Mouse (Mus musculus) regulatory T cell (primary cell): ENCODE measurements around the gene Hhex.

Source experiments
- in situ Hi-C: fragments of 300-600 bp; cut with MboI, MseI; formaldehyde crosslinking; loops from one replicate; pipeline ENCODE4 v1.15.1; 2025; ENCODE audit warnings: high pct_unique_total_duplicates

Hhex gene

DNA sequence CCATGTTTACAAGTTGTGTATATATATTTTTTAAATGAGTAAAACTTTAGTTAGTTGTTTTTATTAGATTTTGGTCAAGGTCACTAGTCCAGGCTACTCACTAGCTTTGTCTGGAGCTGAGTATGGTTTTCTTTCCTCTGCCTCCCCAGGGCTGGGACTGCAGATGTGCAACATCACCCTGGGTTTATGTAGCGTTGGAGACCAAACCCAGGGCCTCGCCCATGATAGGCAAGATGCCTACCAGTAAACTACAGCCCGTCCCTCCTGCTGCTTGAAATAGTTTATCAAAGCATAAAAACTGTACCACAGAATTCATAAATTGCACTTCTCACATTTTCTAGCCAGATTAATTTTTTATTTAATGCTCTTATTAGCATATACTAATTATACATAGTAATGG, 14.6 kb downstream of the Hhex start:
- in situ Hi-C loops, result no loop called here

DNA sequence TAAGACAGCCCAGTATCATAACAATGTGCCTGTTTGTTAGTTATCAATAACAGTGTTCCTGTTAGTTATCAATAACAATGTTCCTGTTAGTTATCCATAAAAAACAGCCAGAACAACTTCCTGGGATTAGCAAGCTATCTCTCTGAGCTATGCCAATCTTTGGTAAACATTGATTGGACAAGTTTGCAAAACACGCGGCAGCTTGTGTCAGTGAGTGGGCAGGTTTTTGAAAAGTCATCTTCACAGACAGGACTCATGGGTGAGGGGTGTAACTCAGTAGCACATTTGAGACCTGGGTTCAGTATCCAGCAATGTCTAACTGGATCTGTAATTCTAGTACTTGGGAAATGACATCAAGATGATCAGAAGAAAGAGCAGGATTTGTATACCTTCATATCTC, 20.9 kb downstream of the Hhex start:
- in situ Hi-C loops, result loop anchor here (5.0 to 25.0 kb wide), 2 partner anchors 52 to 1232 kb away; no protein-coding TSS in a partner anchor

DNA sequence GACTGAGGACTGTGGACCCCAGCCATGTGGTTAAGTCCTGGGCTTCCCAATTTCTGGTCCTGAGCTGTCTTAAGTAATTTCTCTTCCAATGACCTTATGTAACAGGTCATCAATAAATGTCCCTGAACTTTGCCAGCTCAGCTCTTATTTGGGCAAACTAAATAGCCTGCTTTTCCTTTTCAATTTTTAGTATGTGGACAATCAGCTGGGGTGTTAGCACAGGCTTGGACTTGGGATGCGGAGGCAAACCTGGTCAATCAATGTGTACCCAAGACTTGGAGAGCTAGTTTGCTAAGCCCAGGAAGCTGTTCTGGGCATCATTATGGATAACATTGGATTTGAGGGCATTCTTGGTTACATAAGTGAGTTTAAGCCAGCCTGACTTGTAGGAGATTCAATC, 21.4 kb downstream of the Hhex start:
- in situ Hi-C loops, result loop anchor here (5.0 to 25.0 kb wide), 2 partner anchors 51 to 1231 kb away; no protein-coding TSS in a partner anchor

DNA sequence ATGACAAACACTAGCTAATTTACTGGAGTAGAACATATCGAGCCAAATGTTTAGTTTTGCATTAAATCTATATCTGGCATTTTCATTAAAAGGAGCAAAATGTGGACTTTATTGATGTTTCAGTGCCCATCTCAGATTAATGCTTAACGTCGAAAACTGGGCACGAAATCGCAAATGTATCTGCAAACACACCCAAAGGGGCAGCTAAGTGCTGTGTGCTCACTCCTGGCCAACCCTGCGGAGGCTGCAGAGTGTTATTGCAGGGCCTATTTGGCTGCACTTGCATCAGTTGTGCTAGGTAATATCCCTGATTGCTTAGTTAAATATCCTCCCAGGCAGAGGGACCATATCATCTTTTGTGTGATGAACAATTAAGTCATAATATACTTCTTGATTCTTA, 23.4 kb downstream of the Hhex start:
- in situ Hi-C loops, result loop anchor here (5.0 to 25.0 kb wide), 2 partner anchors 49 to 1229 kb away; no protein-coding TSS in a partner anchor

DNA sequence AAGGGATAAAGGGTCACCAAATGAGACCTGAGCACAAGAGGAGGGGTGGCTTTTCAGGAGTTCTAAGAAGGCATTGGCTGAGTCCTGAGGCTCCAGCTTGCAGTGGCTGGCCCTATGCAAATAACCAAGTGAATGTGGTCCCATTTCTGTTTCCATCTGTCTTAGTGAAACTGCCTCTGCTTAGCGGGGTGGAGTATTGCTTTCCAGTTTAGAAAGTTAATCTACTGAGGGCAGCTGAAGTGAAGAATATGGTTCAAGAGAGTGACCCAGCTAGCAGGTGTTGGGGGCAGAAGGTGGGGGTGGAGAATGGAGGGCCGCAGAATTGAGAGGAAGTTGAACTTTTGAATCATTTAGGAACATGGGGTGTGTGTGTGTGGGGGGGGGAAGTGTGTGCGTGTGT, 31.8 kb downstream of the Hhex start:
- in situ Hi-C loops, result loop anchor here (25.0 kb wide), 1 partner anchor 1221 kb away; no protein-coding TSS in a partner anchor

DNA sequence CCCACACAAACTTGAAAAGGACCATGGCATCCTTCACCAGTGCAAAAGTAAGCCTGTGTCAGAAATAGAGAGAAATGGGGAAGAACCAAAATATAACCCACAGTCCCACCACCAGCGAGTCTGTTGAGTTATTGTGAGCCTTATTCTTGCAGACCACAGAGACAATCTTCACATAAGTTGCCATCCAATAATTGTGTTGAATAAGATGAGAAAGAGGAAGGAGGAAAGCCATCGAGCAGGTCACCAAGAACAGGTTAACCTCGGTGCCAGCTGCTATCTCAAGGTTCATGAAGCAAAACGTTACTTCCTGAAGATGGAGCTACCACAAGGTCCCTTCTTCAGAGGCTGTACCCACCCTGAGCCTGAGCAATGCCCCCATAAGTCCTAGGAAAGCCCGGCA, 32.4 kb downstream of the Hhex start:
- in situ Hi-C loops, result loop anchor here (25.0 kb wide), 1 partner anchor 1220 kb away; no protein-coding TSS in a partner anchor

DNA sequence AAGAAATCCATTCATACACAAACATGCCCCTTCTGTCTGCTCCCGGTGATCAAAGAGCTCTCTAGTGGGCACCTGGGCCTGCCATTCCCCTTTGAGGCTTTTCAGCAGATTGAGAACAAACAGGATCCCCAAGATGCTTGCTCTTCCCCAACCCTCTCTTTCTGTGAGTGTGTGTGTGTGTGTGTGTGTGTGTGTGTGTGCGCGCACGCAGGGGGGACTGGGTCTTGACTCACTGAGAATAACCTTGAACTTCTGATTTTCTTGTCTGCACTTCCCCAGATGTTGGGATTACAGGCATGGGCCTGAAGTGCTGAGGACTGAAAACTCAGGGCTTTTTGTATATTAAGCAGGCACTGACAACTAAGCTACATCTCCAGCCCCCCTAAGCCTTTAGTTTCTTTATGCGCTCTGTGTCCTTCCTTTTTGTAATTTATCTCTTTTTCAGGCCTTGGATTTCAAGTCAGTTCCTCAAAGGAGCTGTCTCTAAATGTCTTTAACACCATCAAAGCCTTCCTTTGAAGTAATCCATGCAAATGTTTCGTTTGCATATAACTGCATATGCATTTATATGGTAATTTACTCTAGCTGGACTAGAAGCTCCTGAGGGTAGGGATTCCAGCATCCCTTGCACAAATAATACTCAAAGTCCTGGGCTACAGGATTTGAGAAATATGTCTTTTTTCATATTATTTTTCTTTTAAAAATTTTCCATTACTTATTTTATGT, 34.4 kb downstream of the Hhex start:
- in situ Hi-C loops, result loop anchor here (25.0 kb wide), 1 partner anchor 1218 kb away; no protein-coding TSS in a partner anchor

DNA sequence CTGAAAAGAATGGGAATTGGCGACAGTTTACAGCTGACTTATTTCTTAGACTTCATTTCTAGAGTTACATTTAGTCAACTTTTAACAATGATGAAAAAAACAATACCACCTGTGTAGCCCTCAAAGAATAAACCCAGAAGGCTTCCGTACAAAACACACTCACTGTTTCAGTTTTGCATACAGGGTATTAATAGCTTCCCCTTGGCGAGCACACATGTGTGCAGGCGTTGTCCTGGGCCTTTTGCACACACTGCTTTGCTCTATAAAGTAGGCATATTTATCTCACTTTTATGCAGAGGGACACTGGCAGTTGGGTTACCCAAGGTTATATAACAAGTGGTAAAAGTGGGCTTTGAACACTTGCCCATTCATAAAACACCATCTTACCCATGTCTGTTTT, 37.1 kb downstream of the Hhex start:
- in situ Hi-C loops, result loop anchor here (25.0 kb wide), 1 partner anchor 1216 kb away; no protein-coding TSS in a partner anchor

DNA sequence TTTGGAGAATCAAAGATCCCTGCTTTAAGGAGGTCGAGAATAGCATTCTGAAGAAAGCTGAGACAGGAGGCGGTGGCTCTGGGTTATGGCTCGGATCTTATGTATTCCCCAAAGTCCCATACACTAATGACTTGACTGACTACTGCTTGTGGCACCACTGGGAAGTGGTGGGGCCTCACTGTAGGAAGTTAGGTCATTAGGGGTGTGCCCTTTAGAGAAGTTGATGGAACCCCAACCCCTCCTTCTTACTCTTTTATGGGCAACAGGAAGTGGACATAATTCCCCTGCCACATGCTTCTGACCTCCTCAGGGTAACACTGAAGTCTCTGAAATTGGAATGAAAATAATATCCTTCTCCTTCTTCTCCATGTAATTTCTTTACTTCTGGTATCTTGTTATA, 38.0 kb downstream of the Hhex start:
- in situ Hi-C loops, result loop anchor here (25.0 kb wide), 1 partner anchor 1215 kb away; no protein-coding TSS in a partner anchor

DNA sequence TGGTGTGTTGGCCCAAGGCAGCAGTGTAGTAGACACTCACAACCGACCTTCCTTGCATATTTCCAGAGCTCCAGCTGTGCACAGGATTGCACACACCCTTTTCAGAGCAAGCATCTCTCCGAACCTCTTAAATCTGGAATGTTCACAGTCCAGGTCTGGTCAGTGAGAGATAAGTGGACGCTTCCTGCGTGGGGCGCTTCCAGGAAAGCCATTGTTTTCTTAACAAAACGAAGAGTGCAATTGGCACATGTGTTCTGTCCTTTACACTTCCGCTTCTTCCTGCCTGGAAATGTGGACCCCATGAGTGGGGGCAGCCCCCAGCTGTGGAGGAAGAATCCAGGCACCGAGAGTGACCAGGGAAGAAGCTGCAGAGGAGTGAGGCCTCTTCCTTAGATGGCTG, 47.1 kb downstream of the Hhex start:
- in situ Hi-C loops, result no loop called here

DNA sequence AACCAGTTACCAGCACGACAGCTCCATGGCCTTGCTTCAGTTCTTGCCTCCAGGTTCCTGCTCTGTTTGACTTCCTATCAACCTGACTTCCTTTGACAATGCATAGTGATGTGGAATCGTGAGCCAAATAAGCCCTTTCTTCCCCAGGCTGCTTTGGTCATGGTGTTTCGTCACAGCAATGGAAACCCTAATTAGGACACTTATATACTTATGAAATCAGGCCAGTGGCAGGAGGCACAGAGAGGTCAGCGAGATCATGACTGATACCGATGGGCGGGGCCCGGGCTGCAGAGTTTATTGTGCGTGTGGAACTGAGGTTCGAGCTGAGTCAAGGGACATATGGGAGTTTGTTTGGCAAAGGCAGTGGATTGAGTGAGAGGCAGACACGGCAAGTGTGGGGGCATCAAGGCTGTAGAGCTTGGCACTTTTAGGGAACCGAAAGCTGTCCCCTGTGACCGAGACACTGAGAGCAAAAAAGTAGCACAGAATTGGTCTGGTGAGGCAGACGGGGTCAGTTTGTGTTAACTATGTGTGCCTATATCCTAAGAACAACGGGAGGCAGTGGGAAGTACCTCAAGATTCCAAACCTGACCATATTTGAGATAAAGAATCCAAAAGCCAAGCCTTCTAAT, 48.1 kb downstream of the Hhex start:
- in situ Hi-C loops, result no loop called here

DNA sequence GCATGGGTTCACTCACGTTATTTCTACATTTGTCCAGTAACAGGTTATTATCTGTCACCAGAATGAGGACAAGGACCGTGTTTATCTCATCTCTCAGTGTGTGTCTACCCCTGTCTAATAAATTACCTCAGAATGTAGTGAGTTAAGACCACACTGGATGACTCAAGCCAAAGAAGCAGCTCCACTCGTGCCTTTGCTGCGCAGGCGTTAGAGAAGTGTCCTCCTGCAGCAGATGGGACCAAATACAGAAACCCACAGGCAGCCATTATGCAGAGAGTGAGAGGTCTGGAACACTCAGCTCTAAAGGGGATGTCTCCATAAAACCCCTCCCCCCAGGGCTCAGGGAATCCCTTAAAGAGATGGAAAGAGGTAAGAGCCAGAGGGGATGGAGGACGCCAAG, 50.2 kb downstream of the Hhex start:
- in situ Hi-C loops, result no loop called here

DNA sequence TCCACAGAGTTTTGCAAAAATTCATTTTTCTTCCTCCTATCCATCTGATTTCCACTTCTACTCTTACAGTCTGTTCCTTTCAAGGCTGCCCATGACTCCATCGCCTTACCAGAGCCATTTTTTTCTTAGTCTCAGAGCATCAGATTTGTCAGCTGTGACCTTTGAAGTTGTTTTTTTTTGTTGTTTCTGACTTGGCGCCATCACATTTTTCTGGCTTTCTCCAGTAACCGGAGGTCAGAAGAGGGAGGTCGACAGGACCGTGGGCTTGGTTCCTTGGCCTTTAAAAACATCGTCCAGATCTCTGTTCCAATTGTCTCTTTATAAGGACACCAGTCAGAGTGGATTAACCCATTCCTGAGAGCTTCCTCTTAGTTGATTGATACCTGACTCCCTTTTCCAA, 52.2 kb downstream of the Hhex start:
- in situ Hi-C loops, result no loop called here

DNA sequence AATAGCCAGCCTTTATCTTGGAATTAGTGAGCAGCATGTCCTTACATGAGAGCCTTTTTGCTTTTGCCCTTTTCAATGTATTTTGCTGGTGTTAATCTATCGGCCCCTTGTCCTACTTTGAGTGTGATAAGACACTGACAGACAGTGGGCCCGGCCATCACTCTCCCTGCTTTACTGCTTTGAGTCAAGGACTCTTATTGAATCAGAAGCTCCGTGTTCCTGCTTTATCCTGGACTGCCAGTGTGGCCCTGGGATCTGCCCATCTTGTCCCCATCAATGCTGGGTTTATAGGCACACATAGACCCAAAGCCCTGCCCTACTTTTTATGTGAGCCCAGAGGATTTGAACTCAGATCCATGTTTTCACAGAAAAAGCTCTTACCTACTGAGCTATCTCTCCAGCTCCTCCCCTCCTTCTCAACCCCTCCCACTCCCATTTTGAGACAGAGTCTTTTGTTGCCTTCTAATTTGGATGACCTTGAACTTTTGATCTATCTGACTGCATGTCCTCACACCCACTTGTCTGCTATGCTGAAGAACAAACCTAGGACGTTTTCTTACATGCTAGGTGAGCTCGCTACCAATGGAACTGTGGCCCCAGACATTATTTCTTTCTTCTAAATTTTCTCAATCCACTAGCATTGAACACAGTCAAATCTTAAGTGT, 53.3 kb downstream of the Hhex start:
- in situ Hi-C loops, result no loop called here

DNA sequence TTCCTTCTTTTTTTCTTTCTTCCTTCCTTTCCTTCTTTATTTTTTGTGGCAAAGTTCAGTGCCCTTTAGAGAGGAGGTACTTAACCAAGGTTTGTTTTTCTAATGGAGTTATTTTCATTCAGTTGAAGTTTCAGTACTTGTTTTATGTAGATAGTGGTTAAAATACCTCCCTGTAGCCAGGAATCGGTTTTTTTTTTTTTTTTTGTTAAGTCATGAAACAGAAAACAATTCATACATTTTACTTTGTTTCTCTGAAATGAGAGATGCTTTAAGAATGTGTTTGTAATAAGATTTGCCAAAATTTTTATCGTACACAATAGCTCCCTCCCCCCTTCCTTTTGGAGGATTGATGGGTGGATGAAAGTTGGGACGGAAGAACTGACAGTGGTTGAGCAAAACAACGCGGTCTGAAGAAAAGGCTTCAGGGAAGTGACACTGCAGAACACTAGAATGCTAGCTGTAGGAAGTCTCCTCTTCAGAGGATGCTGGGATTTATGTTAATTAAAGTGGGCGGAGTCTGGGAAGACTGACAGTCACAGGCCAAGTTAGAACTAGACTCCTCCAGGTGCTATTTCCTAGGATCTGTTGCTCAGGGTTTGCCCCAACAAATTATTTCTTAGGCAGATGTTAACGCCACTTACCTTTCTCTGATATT, 54.1 kb downstream of the Hhex start:
- in situ Hi-C loops, result no loop called here
